Mouse (Mus musculus): ENCODE results near the gene Zfp668.

The Zfp668 gene

DNA sequence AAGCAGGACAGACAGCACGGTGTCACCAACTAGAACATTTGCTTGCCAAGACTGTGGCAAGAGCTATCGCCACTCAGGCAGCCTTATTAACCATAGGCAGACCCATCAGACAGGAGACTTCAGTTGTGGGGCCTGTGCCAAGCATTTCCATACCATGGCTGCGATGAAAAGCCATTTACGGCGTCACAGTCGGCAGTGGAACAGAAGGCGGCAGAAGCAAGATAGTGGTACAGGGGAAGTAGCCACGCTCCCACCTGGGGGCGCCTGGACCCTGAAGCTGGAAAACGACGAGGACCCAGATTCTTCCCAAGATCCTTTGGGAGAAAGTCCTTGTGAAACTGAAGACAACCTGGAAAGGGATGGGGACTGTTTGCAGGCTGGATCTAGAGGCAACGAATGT lies 3.8 kb upstream of the Zfp668 start:
- Histone ChIP-seq H3K27me3 (ENCODE audit: control insufficient read depth, insufficient read depth, low read length, poor library complexity, severe bottlenecking) (no peaks in the 10 kb centered on the region), H3K36me3 (ENCODE audit: control insufficient read depth, insufficient read depth, low read length, poor library complexity, severe bottlenecking) (peaks cover 15% of the 10 kb centered on the region)
- no peak for DNase-seq (ENCODE audit: low read depth, low spot score)

DNA sequence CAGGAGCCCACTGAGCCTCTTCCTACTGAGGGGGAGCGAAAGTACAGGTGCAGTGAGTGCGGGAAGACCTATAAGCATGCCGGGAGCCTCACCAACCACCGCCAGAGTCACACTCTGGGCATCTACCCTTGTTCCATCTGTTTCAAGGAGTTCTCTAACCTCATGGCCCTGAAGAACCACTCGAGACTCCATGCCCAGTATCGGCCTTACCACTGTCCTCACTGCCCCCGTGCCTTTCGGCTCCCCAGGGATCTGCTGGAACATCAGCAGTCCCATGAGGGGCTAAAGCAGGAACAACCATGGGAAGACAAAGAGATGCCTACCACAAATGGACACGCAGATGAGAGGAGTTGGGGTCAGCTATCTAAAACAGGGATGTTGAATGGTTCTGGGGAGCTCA lies 2.7 kb upstream of the Zfp668 start:
- H3K27me3 ChIP-seq (ENCODE audit: control insufficient read depth, insufficient read depth, low read length, poor library complexity, severe bottlenecking): no peaks in the 10 kb centered on the region
- H3K36me3 ChIP-seq (ENCODE audit: control insufficient read depth, insufficient read depth, low read length, poor library complexity, severe bottlenecking): peaks cover 13% of the 10 kb centered on the region
- DNase-seq (ENCODE audit: low read depth, low spot score): no peak

DNA sequence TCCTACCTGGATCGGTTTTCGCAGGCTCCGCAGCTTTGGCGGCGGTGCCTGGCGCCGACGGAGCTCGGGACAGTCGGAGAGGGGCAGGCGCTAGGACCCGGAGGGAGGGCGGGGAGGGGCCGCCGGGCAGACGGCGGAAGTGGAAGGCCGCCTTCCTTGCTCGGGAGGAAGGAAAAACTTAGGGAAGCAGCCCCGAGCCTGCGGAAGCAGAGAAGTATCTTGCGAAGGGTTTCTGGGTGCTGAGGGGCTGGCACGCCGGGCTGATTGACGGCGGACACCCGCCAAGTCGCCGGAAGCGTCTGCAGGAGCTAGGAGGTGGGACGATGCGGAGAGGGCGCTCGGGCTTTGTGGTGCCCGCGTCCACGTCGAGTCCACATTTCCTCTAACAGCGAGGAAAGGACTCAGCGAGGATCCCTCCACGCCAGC lies 574 bp downstream of the Zfp668 start, which contains the start of gene Zfp646:
Gene Zfp646 (plus strand): TSS at position 181 of the 426 bp plus-strand sequence.
- peak; percentile 84 for DNase-seq (ENCODE audit: low read depth, low spot score)
- Histone ChIP-seq H3K27me3 (ENCODE audit: control insufficient read depth, insufficient read depth, low read length, poor library complexity, severe bottlenecking) (no peaks in the 10 kb centered on the region), H3K36me3 (ENCODE audit: control insufficient read depth, insufficient read depth, low read length, poor library complexity, severe bottlenecking) (peaks cover 11% of the 10 kb centered on the region)

DNA sequence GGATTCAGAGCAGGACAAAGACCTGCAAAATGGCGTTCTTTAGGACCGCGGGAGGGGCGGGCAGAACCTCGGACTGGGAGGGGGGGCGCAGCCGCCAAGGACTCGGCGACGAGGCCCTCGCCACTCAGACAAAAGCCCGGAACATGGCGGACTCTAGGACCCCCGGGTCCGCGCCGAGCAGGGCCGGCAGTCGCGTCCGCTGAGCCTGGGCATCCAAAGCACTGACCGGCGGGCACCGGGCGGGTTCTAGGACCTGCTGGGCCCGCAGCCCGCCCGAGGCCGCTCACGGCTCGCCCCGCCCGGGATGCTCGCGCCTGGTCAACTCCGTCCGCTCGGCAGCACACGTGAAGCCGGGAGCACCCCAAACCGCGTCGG lies 1.0 kb downstream of the Zfp668 start:
- Histone ChIP-seq H3K36me3 (ENCODE audit: control insufficient read depth, insufficient read depth, low read length, poor library complexity, severe bottlenecking) (peaks cover 11% of the 10 kb centered on the region), H3K27me3 (ENCODE audit: control insufficient read depth, insufficient read depth, low read length, poor library complexity, severe bottlenecking) (no peaks in the 10 kb centered on the region)
- peak; percentile 91 for DNase-seq (ENCODE audit: low read depth, low spot score)

DNA sequence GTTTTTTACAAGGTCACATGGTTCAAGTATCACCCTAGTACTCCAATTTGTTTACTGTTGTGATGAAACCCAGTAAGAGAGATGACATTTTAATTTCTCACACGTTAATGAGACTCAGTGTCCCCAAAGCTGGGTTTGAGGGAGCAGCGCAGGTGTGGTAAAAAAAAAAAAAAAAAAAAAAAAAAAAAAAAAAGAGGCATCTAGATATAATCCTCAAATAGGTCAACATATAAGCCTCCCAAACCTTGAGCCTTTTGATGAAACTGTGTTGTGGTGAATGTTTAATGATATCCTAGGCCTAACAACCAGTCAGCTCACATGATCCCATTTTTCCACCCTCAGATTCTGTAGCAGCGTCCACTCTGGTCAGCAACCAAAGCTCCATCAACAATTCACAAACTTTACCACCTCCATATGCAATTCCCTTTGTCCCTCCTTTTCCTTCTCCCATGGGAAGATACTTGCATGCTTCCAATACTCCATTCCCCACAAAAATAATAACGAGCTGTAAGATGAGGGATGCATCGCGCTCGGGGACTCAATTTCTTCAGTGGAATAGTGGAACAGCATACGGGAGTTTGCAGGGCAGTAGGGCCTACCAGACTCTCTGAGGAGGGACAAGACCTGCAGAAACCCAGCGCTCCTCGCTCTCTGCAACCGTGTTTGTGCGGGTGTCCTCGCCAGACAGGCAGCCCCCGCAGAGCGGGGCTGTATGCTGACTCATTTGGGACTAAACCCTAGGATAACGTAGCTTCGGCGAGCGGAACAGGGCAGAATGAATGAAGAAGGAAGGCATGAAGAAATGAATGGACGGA lies 1.6 kb downstream of the Zfp668 start:
- Histone ChIP-seq H3K36me3 (ENCODE audit: control insufficient read depth, insufficient read depth, low read length, poor library complexity, severe bottlenecking) (peaks cover 11% of the 10 kb centered on the region), H3K27me3 (ENCODE audit: control insufficient read depth, insufficient read depth, low read length, poor library complexity, severe bottlenecking) (no peaks in the 10 kb centered on the region)
- no peak for DNase-seq (ENCODE audit: low read depth, low spot score)

DNA sequence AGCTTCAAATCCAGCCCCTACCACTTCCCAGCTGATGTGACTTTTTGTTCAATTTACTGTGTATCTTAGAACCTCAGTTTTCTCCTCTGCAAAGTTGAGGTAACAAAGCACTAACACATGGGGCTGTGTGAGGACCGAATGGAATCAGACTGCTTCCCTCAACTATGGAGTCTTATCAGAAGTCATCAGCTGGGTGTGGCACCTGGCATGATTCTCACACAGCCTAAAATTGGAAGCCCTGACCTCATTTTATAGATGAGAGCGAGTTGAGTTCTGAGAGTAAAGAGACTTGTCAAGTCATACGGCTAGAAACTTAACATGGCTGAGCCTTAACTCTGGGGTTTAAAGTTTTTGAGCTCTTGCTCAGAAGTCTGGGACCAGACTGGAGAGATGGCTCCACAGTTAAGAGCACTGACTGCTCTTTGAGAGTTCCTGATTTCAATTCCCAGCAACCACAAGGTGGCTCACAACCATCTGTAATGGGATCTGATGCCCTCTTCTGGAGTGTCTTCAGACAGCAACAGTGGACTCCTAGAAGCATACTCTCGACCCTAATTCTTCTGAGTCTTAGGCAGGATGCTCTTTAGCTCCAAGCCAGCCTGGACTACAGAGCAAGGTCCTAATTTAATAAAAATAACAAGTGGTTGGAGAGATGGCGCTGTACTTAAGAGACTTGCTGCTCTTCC lies 6.3 kb downstream of the Zfp668 start:
- no peaks in the 10 kb centered on the region for H3K27me3 ChIP-seq (ENCODE audit: control insufficient read depth, insufficient read depth, low read length, poor library complexity, severe bottlenecking)
- peaks cover 4% of the 10 kb centered on the region for H3K36me3 ChIP-seq (ENCODE audit: control insufficient read depth, insufficient read depth, low read length, poor library complexity, severe bottlenecking)
- DNase-seq (ENCODE audit: low read depth, low spot score): peak; percentile 33

DNA sequence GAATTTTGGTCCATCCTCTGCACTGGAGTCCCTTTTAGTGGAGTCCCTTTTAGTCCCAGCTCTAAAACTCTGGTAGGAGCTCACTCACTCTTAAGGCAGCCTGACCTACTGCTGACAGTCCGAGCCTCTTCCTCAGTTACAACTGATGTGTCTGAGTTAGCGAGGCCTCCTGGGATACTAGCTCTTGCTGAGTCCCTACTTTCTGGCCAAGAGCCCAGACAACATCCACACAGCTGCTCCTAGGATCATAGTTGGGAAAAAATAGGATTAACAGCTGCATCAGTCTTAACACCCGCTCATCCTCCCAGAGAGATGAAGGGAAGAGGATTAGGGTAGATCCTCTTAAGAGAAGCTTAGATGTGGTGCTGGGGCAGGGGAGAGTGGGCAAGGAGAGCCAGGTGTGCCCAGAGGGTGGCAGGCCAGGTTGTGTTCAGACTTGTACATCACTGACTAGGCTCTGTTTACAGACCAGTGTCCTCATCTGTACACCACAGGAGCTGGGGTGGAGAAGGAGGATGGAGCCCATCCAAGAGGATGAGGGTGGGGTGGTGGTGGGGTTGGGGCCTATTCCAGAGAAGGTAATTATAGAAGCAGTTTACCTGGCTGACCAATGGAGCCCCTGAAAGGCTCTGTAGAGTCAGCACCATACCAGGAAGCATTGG lies 7.3 kb downstream of the Zfp668 start:
- Histone ChIP-seq H3K36me3 (ENCODE audit: control insufficient read depth, insufficient read depth, low read length, poor library complexity, severe bottlenecking) (peaks cover 4% of the 10 kb centered on the region), H3K27me3 (ENCODE audit: control insufficient read depth, insufficient read depth, low read length, poor library complexity, severe bottlenecking) (no peaks in the 10 kb centered on the region)
- DNase-seq (ENCODE audit: low read depth, low spot score): no peak

DNA sequence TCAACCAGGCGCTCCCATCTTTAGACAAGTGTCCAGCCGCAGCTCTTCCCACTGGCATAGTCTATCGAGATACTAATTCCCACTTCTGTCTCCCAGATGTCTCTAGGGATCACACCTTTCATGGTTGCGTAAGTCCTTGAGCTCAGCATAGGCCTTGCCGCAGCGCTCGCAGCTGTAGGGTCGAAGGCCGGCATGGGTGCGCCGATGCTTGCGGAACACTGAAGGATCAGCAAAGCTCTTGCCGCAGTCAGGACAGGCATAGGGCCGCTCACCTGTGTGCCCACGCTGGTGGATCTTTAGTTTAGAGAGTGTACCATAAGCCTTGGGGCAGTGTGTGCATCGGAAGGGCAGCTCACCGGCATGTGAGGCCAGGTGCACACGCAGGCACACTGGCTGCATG lies 9.0 kb downstream of the Zfp668 start:
- peaks cover 4% of the 10 kb centered on the region for H3K36me3 ChIP-seq (ENCODE audit: control insufficient read depth, insufficient read depth, low read length, poor library complexity, severe bottlenecking)
- no peak for DNase-seq (ENCODE audit: low read depth, low spot score)
- no peaks in the 10 kb centered on the region for H3K27me3 ChIP-seq (ENCODE audit: control insufficient read depth, insufficient read depth, low read length, poor library complexity, severe bottlenecking)

DNA sequence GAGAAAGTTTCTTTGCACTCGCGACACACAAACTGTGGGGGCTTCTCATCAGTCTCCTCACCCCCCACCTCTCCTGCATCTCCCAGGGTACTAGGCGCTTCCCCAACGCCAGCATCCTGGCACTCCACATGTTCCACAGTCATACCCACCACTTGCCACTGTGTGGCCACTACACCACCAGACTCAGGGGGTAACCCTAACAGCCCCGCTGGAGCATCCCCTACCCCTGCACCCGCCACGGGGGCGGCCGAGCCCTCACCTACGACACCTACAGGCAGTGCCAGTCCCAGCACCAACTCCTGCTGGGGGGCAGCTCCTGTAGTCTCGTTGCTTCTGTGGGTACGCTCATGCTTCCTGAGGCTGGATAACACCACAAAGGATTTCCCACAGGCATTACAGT lies 10.2 kb downstream of the Zfp668 start:
- no peak for DNase-seq (ENCODE audit: low read depth, low spot score)
- H3K36me3 ChIP-seq (ENCODE audit: control insufficient read depth, insufficient read depth, low read length, poor library complexity, severe bottlenecking): peaks cover 4% of the 10 kb centered on the region
- H3K27me3 ChIP-seq (ENCODE audit: control insufficient read depth, insufficient read depth, low read length, poor library complexity, severe bottlenecking): no peaks in the 10 kb centered on the region

DNA sequence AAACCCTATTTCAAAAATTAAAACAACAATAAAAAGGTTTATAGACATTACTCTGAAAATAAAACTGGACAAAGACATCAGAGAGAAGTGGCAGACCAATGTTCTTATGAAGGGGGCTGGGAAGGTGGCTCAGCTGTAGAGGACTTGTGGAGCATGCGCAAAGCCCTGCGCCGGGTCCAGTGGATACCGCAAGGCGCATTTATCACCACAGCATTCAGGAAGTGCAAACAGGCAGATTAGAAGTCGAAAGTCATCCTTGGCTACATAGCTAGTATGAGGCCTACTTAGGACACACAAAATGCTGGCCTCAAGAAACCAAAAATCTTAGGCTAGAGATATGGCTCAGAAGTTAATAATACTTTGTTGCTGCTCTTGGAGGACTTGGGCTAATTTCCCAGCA lies 18.4 kb downstream of the Zfp668 start:
- Histone ChIP-seq H3K36me3 (ENCODE audit: control insufficient read depth, insufficient read depth, low read length, poor library complexity, severe bottlenecking) (no peaks in the 10 kb centered on the region), H3K27me3 (ENCODE audit: control insufficient read depth, insufficient read depth, low read length, poor library complexity, severe bottlenecking) (no peaks in the 10 kb centered on the region)
- no peak for DNase-seq (ENCODE audit: low read depth, low spot score)

DNA sequence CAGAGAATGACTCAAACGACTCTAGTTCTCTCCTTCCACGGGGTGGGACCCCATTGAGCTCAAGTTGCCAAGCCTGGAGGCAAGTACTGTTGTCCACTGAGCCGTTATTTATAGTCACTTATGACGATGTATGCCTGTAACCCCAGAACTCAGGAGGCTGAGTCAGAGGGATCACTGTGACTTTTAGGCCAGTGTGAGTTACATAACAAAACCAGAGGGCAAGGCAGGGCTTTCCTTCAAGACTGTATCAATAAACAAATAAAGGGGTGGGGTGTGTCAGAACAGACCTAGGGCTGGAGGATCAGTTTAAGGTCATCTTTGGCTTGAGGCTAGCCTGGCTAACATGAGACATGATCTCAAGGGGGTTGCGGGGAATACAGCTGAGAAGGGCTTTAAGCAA lies 25.7 kb downstream of the Zfp668 start:
- Histone ChIP-seq H3K36me3 (ENCODE audit: control insufficient read depth, insufficient read depth, low read length, poor library complexity, severe bottlenecking) (no peaks in the 10 kb centered on the region; the same call in 1 of the 2 replicates), H3K27me3 (ENCODE audit: control insufficient read depth, insufficient read depth, low read length, poor library complexity, severe bottlenecking) (no peaks in the 10 kb centered on the region)
- no peak for DNase-seq (ENCODE audit: low read depth, low spot score)

DNA sequence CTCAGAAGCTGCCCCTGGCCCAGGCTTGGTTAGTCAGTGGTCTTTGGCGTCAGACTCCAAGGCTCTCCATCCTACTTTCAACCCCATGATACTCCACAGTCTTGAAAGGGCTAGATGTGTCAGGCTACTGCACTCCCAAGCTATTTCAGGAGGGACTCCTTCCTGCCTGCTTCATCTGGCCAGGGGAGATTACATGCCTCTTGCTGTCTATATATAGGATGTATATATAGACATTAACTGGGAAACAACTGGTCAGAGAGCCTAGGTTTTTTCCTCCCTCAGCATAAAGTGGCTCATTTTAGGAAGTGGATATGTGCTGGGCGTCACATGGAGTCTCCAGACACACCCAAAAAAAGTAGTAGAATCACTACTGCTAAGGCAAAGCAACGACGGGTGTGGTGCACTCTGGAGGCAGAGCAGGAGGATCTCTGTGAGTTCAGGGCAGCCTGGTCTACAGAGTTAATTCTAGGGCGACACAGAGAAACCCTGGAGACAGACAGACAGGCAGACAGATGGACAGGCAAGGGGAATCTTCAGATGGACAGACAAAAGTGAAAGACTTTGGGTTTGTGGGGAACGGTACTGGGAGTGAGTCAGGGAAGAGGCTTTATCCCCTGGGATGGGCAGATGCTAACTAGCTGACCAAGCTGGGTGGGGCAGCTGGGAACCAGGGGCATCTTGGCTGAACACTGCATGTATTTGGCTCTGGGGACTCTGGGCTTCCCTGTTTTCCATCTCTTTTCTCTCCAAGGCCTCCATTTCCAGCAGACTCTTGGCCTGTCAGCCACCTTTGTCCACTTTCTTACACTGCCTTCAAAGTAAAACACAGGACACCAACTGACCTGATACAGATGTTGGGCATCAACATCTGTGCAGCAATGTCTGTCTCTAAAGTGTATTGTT lies 26.4 kb downstream of the Zfp668 start:
- Histone ChIP-seq H3K27me3 (ENCODE audit: control insufficient read depth, insufficient read depth, low read length, poor library complexity, severe bottlenecking) (no peaks in the 10 kb centered on the region), H3K36me3 (ENCODE audit: control insufficient read depth, insufficient read depth, low read length, poor library complexity, severe bottlenecking) (no peaks in the 10 kb centered on the region; the same call in 1 of the 2 replicates)
- DNase-seq (ENCODE audit: low read depth, low spot score): no peak

DNA sequence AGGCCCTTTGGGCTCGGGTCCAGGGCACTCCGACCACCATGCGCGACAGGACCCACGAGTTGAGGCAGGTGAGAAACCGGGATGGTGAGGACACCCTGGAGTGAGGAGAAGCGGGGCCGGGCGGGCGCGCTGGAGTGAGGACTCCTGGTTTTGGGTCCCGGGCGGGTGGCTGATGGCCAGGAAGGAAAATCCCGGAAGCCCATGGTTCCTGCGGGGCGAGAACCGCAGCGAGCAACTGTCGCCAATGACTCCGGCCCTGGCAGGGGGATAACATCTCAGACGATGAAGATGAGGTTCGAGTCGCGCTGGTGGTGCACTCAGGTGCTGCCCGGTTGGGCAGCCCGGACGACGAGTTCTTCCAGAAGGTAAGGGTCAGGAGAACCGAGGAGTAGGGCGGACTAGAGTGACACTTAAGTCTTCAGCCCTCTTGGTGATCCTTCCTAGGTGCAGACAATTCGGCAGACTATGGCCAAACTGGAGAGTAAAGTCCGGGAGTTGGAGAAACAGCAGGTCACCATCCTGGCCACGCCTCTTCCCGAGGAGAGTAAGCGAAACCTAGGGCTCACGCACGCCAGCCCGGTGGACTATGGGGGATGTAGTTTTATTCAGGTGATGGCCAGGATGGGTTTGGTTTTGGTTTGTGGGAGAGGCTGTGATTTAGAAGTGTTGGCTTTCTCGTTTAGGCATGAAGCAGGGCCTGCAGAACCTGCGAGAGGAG lies 34.5 kb downstream of the Zfp668 start:
- Histone ChIP-seq H3K27me3 (ENCODE audit: control insufficient read depth, insufficient read depth, low read length, poor library complexity, severe bottlenecking) (no peaks in the 10 kb centered on the region), H3K36me3 (ENCODE audit: control insufficient read depth, insufficient read depth, low read length, poor library complexity, severe bottlenecking) (peaks cover 4% of the 10 kb centered on the region)
- DNase-seq (ENCODE audit: low read depth, low spot score): peak; percentile 84

Data from splenic B cell, adult 2 months (primary cell).